Mouse (Mus musculus): Measurements from ENCODE around the gene Nostrin. TPM values are rescaled to one million over a fixed set of nuclear protein-coding genes. Genes with fewer than 3 reads are reported as not detected.

Gene Nostrin
- total and polyA plus RNA-seq, 3 experiments = 0.24 to 2.5 (median 0.29) TPM

- dilution Hi-C loops (cut with MboI; ENCODE audit: extremely low pct_ligation_motif_present, extremely low pct_unique_long_range_greater_than_20kb, low sequenced_read_pairs) = no loop called here
- TF ChIP-seq CHD2 (IDR thresholded peaks at IDR 0.05; ENCODE audit: low read length) (no peak), KAT2A (IDR thresholded peaks at IDR 0.05; ENCODE audit: insufficient replicate concordance, low read length) (no peak)
- Histone ChIP-seq H3K9ac (ENCODE audit: insufficient read depth, low read depth) (no peak overlapping the region), H3K79me2 (replicated peaks; ENCODE audit: control insufficient read depth, extremely low read depth, insufficient read depth, poor library complexity, severe bottlenecking) (no peaks in the 10 kb centered on the region), H3K36me3 (replicated peaks in 1 of 2; ENCODE audit: control insufficient read depth in 1 of 2, insufficient read depth in 1 of 2, low read length in 1 of 2) (no peaks in the 10 kb centered on the region), H3K27me3 (replicated peaks) (no peaks in the 10 kb centered on the region), H3K4me1 (ENCODE audit: control insufficient read depth in 1 of 2, insufficient read depth in 2 of 2) (peaks cover 3 to 40% of the 10 kb centered on the region in 2 experiments; a peak in 3 of 4 replicates), H3K9me3 (replicated peaks; ENCODE audit: low read length) (no peaks in the 10 kb centered on the region), H3K4me3 (replicated peaks in 1 of 3; ENCODE audit: low read depth in 2 of 3, low read length in 2 of 3, poor library complexity in 1 of 3) (no peak overlapping the region), H3K4me2 (ENCODE audit: insufficient read depth, low read depth, poor library complexity, severe bottlenecking) (peak overlapping the region; percentile 9; the same call in 1 of the 2 replicates), H3K27ac (ENCODE audit: insufficient read depth, low read depth) (no peak overlapping the region)
- no peak for DNase-seq (ENCODE audit: extremely low read depth)
- in situ Hi-C loops (cut with MboI; ENCODE audit: low pct_ligation_motif_present, low pct_unique_long_range_greater_than_20kb, low sequenced_read_pairs) = no loop called here
Measured at GRCm38 (mm10) chr2:69132046-69132445, 3.6 kb upstream of the Nostrin start.

- in situ Hi-C loops (cut with MboI; ENCODE audit: low pct_ligation_motif_present, low pct_unique_long_range_greater_than_20kb, low sequenced_read_pairs) (no loop called here), dilution Hi-C loops (cut with MboI; ENCODE audit: extremely low pct_ligation_motif_present, extremely low pct_unique_long_range_greater_than_20kb, low sequenced_read_pairs) (no loop called here)
- Histone ChIP-seq H3K9me3 (replicated peaks; ENCODE audit: low read length) (no peaks in the 10 kb centered on the region), H3K4me2 (ENCODE audit: insufficient read depth, low read depth, poor library complexity, severe bottlenecking) (peak overlapping the region; percentile 9; the same call in 1 of the 2 replicates), H3K36me3 (replicated peaks in 1 of 2; ENCODE audit: control insufficient read depth in 1 of 2, insufficient read depth in 1 of 2, low read length in 1 of 2) (no peaks in the 10 kb centered on the region), H3K79me2 (replicated peaks; ENCODE audit: control insufficient read depth, extremely low read depth, insufficient read depth, poor library complexity, severe bottlenecking) (no peaks in the 10 kb centered on the region), H3K27me3 (replicated peaks) (no peaks in the 10 kb centered on the region), H3K4me1 (ENCODE audit: control insufficient read depth in 1 of 2, insufficient read depth in 2 of 2) (peaks cover 3 to 40% of the 10 kb centered on the region in 2 experiments; a peak in 3 of 4 replicates), H3K4me3 (replicated peaks in 1 of 3; ENCODE audit: low read depth in 2 of 3, low read length in 2 of 3, poor library complexity in 1 of 3) (no peak overlapping the region), H3K9ac (ENCODE audit: insufficient read depth, low read depth) (no peak overlapping the region), H3K27ac (ENCODE audit: insufficient read depth, low read depth) (no peak overlapping the region)
- DNase-seq (ENCODE audit: extremely low read depth) = peak; percentile 28
- TF ChIP-seq RAD21 (IDR thresholded peaks at IDR 0.05; ENCODE audit: low read depth, low read length) (no peak), TCF12 (IDR thresholded peaks at IDR 0.05; ENCODE audit: low read depth, low read length) (no peak), MEF2A (IDR thresholded peaks at IDR 0.05; ENCODE audit: borderline replicate concordance, low read depth, low read length) (no peak)
Measured at GRCm38 (mm10) chr2:69132488-69133040, 3.0 kb upstream of the Nostrin start.

GRCm38 (mm10) chr2:69134186-69134585, 1.4 kb upstream of the Nostrin start:
- no peak for TF ChIP-seq USF1 (IDR thresholded peaks at IDR 0.05; ENCODE audit: low read depth, low read length)
- H3K9ac ChIP-seq (ENCODE audit: insufficient read depth, low read depth) = no peak overlapping the region
- H3K27me3 ChIP-seq (replicated peaks) = no peaks in the 10 kb centered on the region
- DNase-seq (ENCODE audit: extremely low read depth) = no peak
- no peaks in the 10 kb centered on the region for H3K9me3 ChIP-seq (replicated peaks; ENCODE audit: low read length)
- no peaks in the 10 kb centered on the region for H3K79me2 ChIP-seq (replicated peaks; ENCODE audit: control insufficient read depth, extremely low read depth, insufficient read depth, poor library complexity, severe bottlenecking)
- dilution Hi-C loops (cut with MboI; ENCODE audit: extremely low pct_ligation_motif_present, extremely low pct_unique_long_range_greater_than_20kb, low sequenced_read_pairs) (no loop called here), in situ Hi-C loops (cut with MboI; ENCODE audit: low pct_ligation_motif_present, low pct_unique_long_range_greater_than_20kb, low sequenced_read_pairs) (no loop called here)
- no peak overlapping the region for H3K27ac ChIP-seq (ENCODE audit: insufficient read depth, low read depth)
- H3K4me2 ChIP-seq (ENCODE audit: insufficient read depth, low read depth, poor library complexity, severe bottlenecking) = no peak overlapping the region
- no peak overlapping the region for H3K4me3 ChIP-seq (replicated peaks in 1 of 3; ENCODE audit: low read depth in 2 of 3, low read length in 2 of 3, poor library complexity in 1 of 3)
- H3K36me3 ChIP-seq (replicated peaks in 1 of 2; ENCODE audit: control insufficient read depth in 1 of 2, insufficient read depth in 1 of 2, low read length in 1 of 2) = no peaks in the 10 kb centered on the region
- H3K4me1 ChIP-seq (ENCODE audit: control insufficient read depth in 1 of 2, insufficient read depth in 2 of 2) = peaks cover 0 to 35% of the 10 kb centered on the region in 2 experiments; a peak in 3 of 4 replicates

Data from CH12.LX (cell line).